Mouse (Mus musculus): Measurements from ENCODE around the gene Eva1b.
A peak's percentile ranks its signal among the peaks of the same experiment; 100 is the strongest.
"Not testable (repeated sequence)": the region's sequence is repeated elsewhere in the genome, so short reads cannot be mapped to it uniquely, and the experiment has no call there.

The Eva1b gene

GRCm38 (mm10) chr4:126163067-126163659, 15.6 kb downstream of the Eva1b start, which contains the start of gene Sh3d21:
Gene Sh3d21, minus strand, starts transcription at chr4:126163491.
- Histone ChIP-seq H3K4me1 (replicated peaks; ENCODE audit: low read depth, low read length) (peaks cover 50% of the 10 kb centered on the region), H3K9me3 (ENCODE audit: low read length) (no peaks in the 10 kb centered on the region), H3K36me3 (ENCODE audit: insufficient read depth, low read length) (peaks cover 36% of the 10 kb centered on the region), H3K27me3 (ENCODE audit: insufficient read depth, low read length) (peaks cover 5% of the 10 kb centered on the region; the same call in 1 of the 2 replicates), H3K4me3 (replicated peaks; ENCODE audit: low read length) (peak within 1 kb of the TSS; percentile 87)
- TF ChIP-seq CTCF (conservative IDR thresholded peaks at IDR 0.05; ENCODE audit: low read length), result no peak
- TF ChIP-seq NANOG (IDR thresholded peaks at IDR 0.05; ENCODE audit: borderline replicate concordance, low read length), result no peak
- no peak for TF ChIP-seq POU5F1 (IDR thresholded peaks at IDR 0.05; ENCODE audit: borderline replicate concordance, low read length)

DNA sequence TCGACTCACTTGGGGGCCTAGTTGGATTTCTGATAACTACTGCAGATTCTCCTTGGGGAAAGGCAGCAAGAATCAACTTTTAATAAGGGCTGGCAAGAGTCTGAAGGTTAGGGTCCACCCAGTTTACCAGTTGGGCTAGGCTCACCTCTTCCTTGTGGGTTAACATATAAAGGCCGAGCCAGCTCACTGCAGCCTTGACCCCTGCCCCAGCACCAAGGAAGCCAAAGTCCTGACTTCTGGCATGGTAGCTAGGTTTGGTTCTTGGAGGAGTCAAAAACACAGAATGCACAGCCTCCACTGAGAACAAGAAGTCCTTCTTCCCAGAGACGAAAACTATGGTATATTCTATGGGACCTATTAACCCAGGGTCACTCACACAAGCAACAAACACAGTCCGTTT, 16.1 kb downstream of the Eva1b start:
- Histone ChIP-seq H3K36me3 (ENCODE audit: insufficient read depth, low read length) (peaks cover 41% of the 10 kb centered on the region), H3K27me3 (ENCODE audit: insufficient read depth, low read length) (peaks cover 5% of the 10 kb centered on the region; the same call in 1 of the 2 replicates), H3K4me3 (replicated peaks; ENCODE audit: low read length) (peak overlapping the region; percentile 87), H3K9me3 (ENCODE audit: low read length) (no peaks in the 10 kb centered on the region), H3K4me1 (replicated peaks; ENCODE audit: low read depth, low read length) (peaks cover 55% of the 10 kb centered on the region)
- no peak for TF ChIP-seq POU5F1 (IDR thresholded peaks at IDR 0.05; ENCODE audit: borderline replicate concordance, low read length)
- no peak for TF ChIP-seq CTCF (conservative IDR thresholded peaks at IDR 0.05; ENCODE audit: low read length)
- no peak for TF ChIP-seq NANOG (IDR thresholded peaks at IDR 0.05; ENCODE audit: borderline replicate concordance, low read length)

DNA sequence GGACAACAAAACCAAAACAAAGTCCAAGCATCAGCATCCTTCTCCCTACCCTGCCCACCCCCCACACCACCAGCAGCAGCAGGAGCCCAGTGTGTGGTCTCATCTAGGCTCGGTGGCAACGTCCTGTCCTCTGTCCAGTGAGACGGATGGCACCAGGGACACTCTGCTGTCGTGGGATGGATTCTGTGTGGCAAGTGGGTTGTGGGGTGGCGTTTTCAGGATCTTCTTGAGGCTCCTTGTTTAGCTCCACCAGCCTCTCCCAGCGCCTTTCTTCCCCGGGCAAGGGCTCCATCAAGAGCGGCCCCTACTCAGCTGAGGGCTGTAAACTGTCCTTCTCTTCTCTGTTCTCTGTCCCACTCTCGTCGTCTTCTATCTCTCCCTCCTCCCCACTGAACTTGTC, 17.5 kb downstream of the Eva1b start:
- H3K4me3 ChIP-seq (replicated peaks; ENCODE audit: low read length); H3K9me3 ChIP-seq (ENCODE audit: low read length); H3K27me3 ChIP-seq (ENCODE audit: insufficient read depth, low read length): not testable (repeated sequence)
- peaks cover 55% of the 10 kb centered on the region for H3K36me3 ChIP-seq (ENCODE audit: insufficient read depth, low read length)
- peaks cover 66% of the 10 kb centered on the region for H3K4me1 ChIP-seq (replicated peaks; ENCODE audit: low read depth, low read length)

GRCm38 (mm10) chr4:126166084-126166483, 18.5 kb downstream of the Eva1b start:
- Histone ChIP-seq H3K4me3 (replicated peaks; ENCODE audit: low read length) (no peak overlapping the region), H3K27me3 (ENCODE audit: insufficient read depth, low read length) (peaks cover 5% of the 10 kb centered on the region; the same call in 1 of the 2 replicates), H3K4me1 (replicated peaks; ENCODE audit: low read depth, low read length) (peaks cover 71% of the 10 kb centered on the region), H3K9me3 (ENCODE audit: low read length) (no peaks in the 10 kb centered on the region), H3K36me3 (ENCODE audit: insufficient read depth, low read length) (peaks cover 65% of the 10 kb centered on the region)
- TF ChIP-seq CTCF (conservative IDR thresholded peaks at IDR 0.05; ENCODE audit: low read length) (no peak), POU5F1 (IDR thresholded peaks at IDR 0.05; ENCODE audit: borderline replicate concordance, low read length) (no peak), NANOG (IDR thresholded peaks at IDR 0.05; ENCODE audit: borderline replicate concordance, low read length) (no peak)

GRCm38 (mm10) chr4:126168851-126169250, 21.3 kb downstream of the Eva1b start:
- no peaks in the 10 kb centered on the region for H3K9me3 ChIP-seq (ENCODE audit: low read length)
- H3K36me3 ChIP-seq (ENCODE audit: insufficient read depth, low read length), result peaks cover 90% of the 10 kb centered on the region
- H3K27me3 ChIP-seq (ENCODE audit: insufficient read depth, low read length), result no peaks in the 10 kb centered on the region
- TF ChIP-seq POU5F1 (IDR thresholded peaks at IDR 0.05; ENCODE audit: borderline replicate concordance, low read length) (no peak), NANOG (IDR thresholded peaks at IDR 0.05; ENCODE audit: borderline replicate concordance, low read length) (no peak), CTCF (conservative IDR thresholded peaks at IDR 0.05; ENCODE audit: low read length) (no peak)
- no peak overlapping the region for H3K4me3 ChIP-seq (replicated peaks; ENCODE audit: low read length)
- peaks cover 56% of the 10 kb centered on the region for H3K4me1 ChIP-seq (replicated peaks; ENCODE audit: low read depth, low read length)

GRCm38 (mm10) chr4:126170737-126171136, 23.2 kb downstream of the Eva1b start:
- H3K4me3 ChIP-seq (replicated peaks; ENCODE audit: low read length); H3K9me3 ChIP-seq (ENCODE audit: low read length); H3K27me3 ChIP-seq (ENCODE audit: insufficient read depth, low read length): not testable (repeated sequence)
- peaks cover 47% of the 10 kb centered on the region for H3K4me1 ChIP-seq (replicated peaks; ENCODE audit: low read depth, low read length)
- H3K36me3 ChIP-seq (ENCODE audit: insufficient read depth, low read length), result peaks cover 99% of the 10 kb centered on the region

DNA sequence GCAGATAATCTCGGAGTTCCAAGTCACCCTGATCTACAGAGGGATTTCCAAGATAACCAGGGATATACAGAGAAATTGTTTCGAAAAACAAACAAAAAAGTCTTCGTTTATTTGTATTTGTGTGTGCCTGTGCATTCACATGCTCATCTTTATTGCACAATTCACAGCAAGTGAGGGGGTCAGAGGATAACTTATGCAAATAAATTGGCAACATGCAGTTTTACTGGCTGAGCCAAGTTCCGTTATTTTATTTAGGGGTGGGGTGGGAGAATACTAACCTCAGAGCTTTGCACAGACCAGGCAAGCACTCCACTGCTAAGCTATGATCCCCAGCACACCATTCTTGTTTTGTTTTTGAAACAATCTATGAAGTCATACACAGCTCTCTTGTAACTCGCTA, 26.3 kb downstream of the Eva1b start:
- Histone ChIP-seq H3K36me3 (ENCODE audit: insufficient read depth, low read length) (peaks cover 97% of the 10 kb centered on the region), H3K9me3 (ENCODE audit: low read length) (no peaks in the 10 kb centered on the region), H3K27me3 (ENCODE audit: insufficient read depth, low read length) (no peaks in the 10 kb centered on the region), H3K4me3 (replicated peaks; ENCODE audit: low read length) (no peak overlapping the region), H3K4me1 (replicated peaks; ENCODE audit: low read depth, low read length) (peaks cover 39% of the 10 kb centered on the region)
- TF ChIP-seq CTCF (conservative IDR thresholded peaks at IDR 0.05; ENCODE audit: low read length), result no peak
- no peak for TF ChIP-seq NANOG (IDR thresholded peaks at IDR 0.05; ENCODE audit: borderline replicate concordance, low read length)
- TF ChIP-seq POU5F1 (IDR thresholded peaks at IDR 0.05; ENCODE audit: borderline replicate concordance, low read length), result no peak

DNA sequence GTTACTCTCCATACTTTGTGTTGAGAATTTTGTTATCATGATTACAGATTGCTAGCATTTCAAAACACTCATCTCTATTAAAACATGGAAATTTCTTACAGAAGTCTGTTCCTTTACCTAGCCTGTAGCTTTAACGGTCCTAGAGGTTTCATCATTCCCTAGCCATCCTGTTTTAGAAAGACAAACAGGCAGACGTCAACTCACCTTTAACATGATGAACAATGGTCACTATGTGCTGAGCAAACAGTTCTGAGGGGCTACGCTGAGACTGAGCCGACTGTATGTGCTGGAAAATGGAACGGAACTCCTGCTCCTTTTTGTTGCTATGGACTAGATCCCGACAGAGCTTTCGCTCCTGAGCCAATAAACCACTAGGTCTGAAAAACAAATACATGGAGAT, 28.4 kb downstream of the Eva1b start:
- H3K9me3 ChIP-seq (ENCODE audit: low read length); H3K4me3 ChIP-seq (replicated peaks; ENCODE audit: low read length); H3K27me3 ChIP-seq (ENCODE audit: insufficient read depth, low read length): not testable (repeated sequence)
- H3K4me1 ChIP-seq (replicated peaks; ENCODE audit: low read depth, low read length), result peaks cover 46% of the 10 kb centered on the region
- peaks cover 97% of the 10 kb centered on the region for H3K36me3 ChIP-seq (ENCODE audit: insufficient read depth, low read length)

DNA sequence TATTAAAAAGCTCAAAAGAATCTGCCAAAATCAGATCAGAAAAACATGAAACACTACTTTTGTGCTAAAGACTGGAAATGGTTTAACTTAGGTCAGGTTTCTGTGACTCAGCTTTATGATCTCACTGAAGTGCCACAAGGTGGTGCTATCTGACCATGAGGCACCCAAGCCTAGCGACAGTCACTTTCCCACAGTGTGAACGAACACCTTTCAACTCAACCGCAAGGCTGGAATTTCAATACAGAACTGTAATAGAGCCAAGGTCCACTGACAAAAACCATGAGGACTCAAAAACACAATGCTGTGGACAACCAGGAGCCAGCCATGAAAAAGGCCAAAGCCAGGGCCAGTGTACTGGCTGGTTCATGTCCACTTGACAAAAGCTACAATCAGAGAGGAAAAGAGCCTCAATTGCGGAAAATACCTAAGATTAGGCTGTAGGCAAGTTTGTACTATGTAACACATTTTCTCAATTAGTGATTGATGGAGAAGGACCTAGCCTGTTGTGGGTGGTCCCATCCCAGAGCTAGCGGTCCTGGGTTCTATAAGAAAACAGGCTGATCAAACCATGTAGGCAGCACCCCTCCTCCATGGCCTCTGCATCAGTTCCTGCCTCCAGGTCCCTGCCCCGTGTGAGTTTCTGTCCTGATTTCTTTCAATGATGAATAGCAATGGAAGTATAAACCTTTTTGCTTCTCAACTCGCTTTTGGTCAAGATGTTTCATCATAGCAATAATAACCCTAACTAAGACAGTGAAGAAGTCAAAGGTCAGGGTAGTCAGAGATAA, 33.8 kb downstream of the Eva1b start:
- peaks cover 93% of the 10 kb centered on the region for H3K36me3 ChIP-seq (ENCODE audit: insufficient read depth, low read length)
- no peaks in the 10 kb centered on the region for H3K9me3 ChIP-seq (ENCODE audit: low read length)
- peaks cover 84% of the 10 kb centered on the region for H3K4me1 ChIP-seq (replicated peaks; ENCODE audit: low read depth, low read length)
- no peak overlapping the region for H3K4me3 ChIP-seq (replicated peaks; ENCODE audit: low read length)
- no peaks in the 10 kb centered on the region for H3K27me3 ChIP-seq (ENCODE audit: insufficient read depth, low read length)
- no peak for TF ChIP-seq POU5F1 (IDR thresholded peaks at IDR 0.05; ENCODE audit: borderline replicate concordance, low read length)
- peak; percentile 42 for TF ChIP-seq CTCF (conservative IDR thresholded peaks at IDR 0.05; ENCODE audit: low read length)
